Mouse (Mus musculus) lung, adult 2 months (tissue): ENCODE results near the gene Psmb9. TPM values are rescaled to one million over a fixed set of nuclear protein-coding genes. Genes with fewer than 3 reads are reported as not detected.
A peak's percentile ranks its signal among the peaks of the same experiment; 100 is the strongest.

ENCODE experiments used
- DNase-seq: peaks from one replicate; pipeline ENCODE4 v3.0.0; 2022
- H3K4me1 ChIP-seq: fragments of 200-500 bp; 2 replicates; pipeline ENCODE4 v1.6.1; 2011; ENCODE audit warnings: low read length; ENCODE audit not compliant: control insufficient read depth, insufficient read depth
- H3K4me3 ChIP-seq: fragments of 200-500 bp; replicated peaks from 2 replicates; pipeline ENCODE3; 2011; ENCODE audit warnings: low read depth, mild to moderate bottlenecking, control low read depth, low read length; ENCODE audit errors: extremely low read depth
- CTCF ChIP-seq: fragments of 200-500 bp; IDR thresholded peaks from 2 replicates; pipeline ENCODE4 v1.5.1; 2011; ENCODE audit warnings: mild to moderate bottlenecking, low read length, control low read depth; ENCODE audit not compliant: insufficient read depth
- POLR2A ChIP-seq: fragments of 200-500 bp; IDR thresholded peaks from 2 replicates; pipeline ENCODE4 v1.6.1; 2011; ENCODE audit warnings: low read depth, mild to moderate bottlenecking, control low read depth, low read length, borderline replicate concordance; ENCODE audit errors: extremely low read depth
- WGBS: fragments of 180-500 bp; shearing (Covaris S2); methylation state at CpG from one replicate; pipeline ENCODE4 v1.1.7; 2018; 5-methylcytosine and 5-hydroxymethylcytosine counted together
- polyA plus RNA-seq: library from polyadenylated mRNA; depleted of rRNA; stranded (reverse); fragments of >200 nt; gene quantifications from 2 replicates; pipeline ENCODE4 v1.2.3, GENCODE M21; 2012

Psmb9 gene
- polyA plus RNA-seq, 1 experiment = 83.8 TPM

GRCm38 (mm10) chr17:34186885-34187260 lies 691 bp downstream of the Psmb9 start:
- H3K4me1 ChIP-seq = peaks cover 11% of the 10 kb centered on the region
- H3K4me3 ChIP-seq = peak overlapping the region; percentile 85
- no peak for DNase-seq
- 1% methylated on average over 14 of the region's 14 CpGs for WGBS
- TF ChIP-seq POLR2A (no peak; the same call in 1 of the 2 replicates), CTCF (no peak)

- DNase-seq = no peak
- TF ChIP-seq POLR2A (no peak), CTCF (no peak)
- peaks cover 11% of the 10 kb centered on the region for H3K4me1 ChIP-seq
- 91% methylated on average over 9 of the region's 9 CpGs for WGBS
- H3K4me3 ChIP-seq = no peak overlapping the region
Observed at GRCm38 (mm10) chr17:34185526-34185925, 2.0 kb downstream of the Psmb9 start.

- DNase-seq = no peak
- 71% methylated on average over 15 of the region's 15 CpGs for WGBS
- H3K4me1 ChIP-seq = peaks cover 6% of the 10 kb centered on the region; the same call in 1 of the 2 replicates
- no peak for TF ChIP-seq POLR2A
- TF ChIP-seq CTCF = no peak
- H3K4me3 ChIP-seq = no peak overlapping the region
Observed at GRCm38 (mm10) chr17:34183564-34184219, 3.9 kb downstream of the Psmb9 start.

- DNase-seq = no peak
- TF ChIP-seq CTCF (no peak), POLR2A (no peak)
- 58% methylated on average over 13 of the region's 13 CpGs for WGBS
- H3K4me3 ChIP-seq = no peak overlapping the region
- H3K4me1 ChIP-seq = no peaks in the 10 kb centered on the region
Observed at GRCm38 (mm10) chr17:34179913-34180859, 7.4 kb downstream of the Psmb9 start.

GRCm38 (mm10) chr17:34179019-34179418 lies 8.5 kb downstream of the Psmb9 start:
- 38% methylated on average over 6 of the region's 6 CpGs for WGBS
- no peak for TF ChIP-seq POLR2A
- no peak for TF ChIP-seq CTCF

GRCm38 (mm10) chr17:34177179-34177578 lies 10.4 kb downstream of the Psmb9 start:
- DNase-seq = no peak
- TF ChIP-seq CTCF (no peak), POLR2A (no peak)
- H3K4me3 ChIP-seq = no peak overlapping the region
- no peaks in the 10 kb centered on the region for H3K4me1 ChIP-seq
- 73% methylated on average over 4 of the region's 4 CpGs for WGBS

More at GRCm38 (mm10) chr17:34179019-34179418, 8.5 kb downstream of the Psmb9 start:
- Histone ChIP-seq H3K4me3 (no peak overlapping the region), H3K4me1 (no peaks in the 10 kb centered on the region)
- no peak for DNase-seq

GRCm38 (mm10) chr17:34174075-34174474 lies 13.5 kb downstream of the Psmb9 start:
- Histone ChIP-seq H3K4me3 (no peak overlapping the region), H3K4me1 (no peaks in the 10 kb centered on the region)
- 44% methylated on average over 1 of the region's 1 CpGs for WGBS
- TF ChIP-seq CTCF (no peak), POLR2A (no peak)
- DNase-seq = no peak

GRCm38 (mm10) chr17:34172528-34172927 lies 15.0 kb downstream of the Psmb9 start:
- H3K4me3 ChIP-seq = no peak overlapping the region
- no peak for DNase-seq
- no peaks in the 10 kb centered on the region for H3K4me1 ChIP-seq
- 97% methylated on average over 5 of the region's 5 CpGs for WGBS
- no peak for TF ChIP-seq CTCF
- TF ChIP-seq POLR2A = no peak

GRCm38 (mm10) chr17:34170877-34171498 lies 16.6 kb downstream of the Psmb9 start:
- TF ChIP-seq CTCF (peak; percentile 78), POLR2A (no peak)
- peak; percentile 82 for DNase-seq
- H3K4me3 ChIP-seq = no peak overlapping the region
- no peaks in the 10 kb centered on the region for H3K4me1 ChIP-seq
- 16% methylated on average over 13 of the region's 13 CpGs for WGBS
